Mouse (Mus musculus) adrenal gland, postnatal 14 days (tissue): ENCODE measurements around the gene Stk11. TPM values are rescaled to one million over a fixed set of nuclear protein-coding genes. Genes with fewer than 3 reads are reported as not detected.

Experiments used
- DNase-seq: peaks from one replicate; pipeline ENCODE4 v3.0.0; 2021; ENCODE audit warnings: mixed read lengths
- total RNA-seq: library from RNA; stranded (reverse); gene quantifications from 2 replicates; pipeline ENCODE4 v1.2.3, GENCODE M21; 2021

The Stk11 gene
- total RNA-seq, 1 experiment from 2014 or later = 147 TPM

DNA sequence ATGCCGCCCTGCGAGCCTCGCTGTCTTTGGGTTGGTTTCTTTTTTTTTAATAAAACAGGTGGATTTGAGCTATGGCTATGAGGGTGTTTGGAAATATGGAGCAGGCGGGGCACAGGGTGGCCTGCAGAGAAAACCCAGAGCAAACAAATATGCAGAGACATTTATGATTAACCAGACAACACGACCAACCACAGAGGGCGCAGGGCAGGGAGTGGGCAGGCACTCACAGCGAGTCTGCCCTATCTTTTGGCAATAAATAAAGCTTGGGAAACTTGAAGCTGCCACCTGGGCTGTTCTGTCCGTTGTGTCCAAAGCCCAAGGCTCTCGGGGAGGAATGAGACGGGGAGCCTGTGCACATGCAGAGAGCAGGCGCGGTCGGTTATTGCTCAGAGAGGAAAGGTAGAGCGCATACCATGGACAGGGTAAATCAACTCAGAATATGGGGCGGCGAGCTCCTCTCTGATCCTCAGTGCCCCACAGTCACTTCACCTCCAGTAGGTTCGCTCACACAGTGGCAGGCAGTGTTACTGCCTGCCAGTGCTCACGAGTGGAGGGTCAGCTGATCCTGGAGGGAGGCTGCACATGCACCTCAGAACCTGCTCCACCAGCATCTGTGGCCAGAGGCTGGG, 14.9 kb downstream of the Stk11 start:
- DNase-seq = no peak

DNA sequence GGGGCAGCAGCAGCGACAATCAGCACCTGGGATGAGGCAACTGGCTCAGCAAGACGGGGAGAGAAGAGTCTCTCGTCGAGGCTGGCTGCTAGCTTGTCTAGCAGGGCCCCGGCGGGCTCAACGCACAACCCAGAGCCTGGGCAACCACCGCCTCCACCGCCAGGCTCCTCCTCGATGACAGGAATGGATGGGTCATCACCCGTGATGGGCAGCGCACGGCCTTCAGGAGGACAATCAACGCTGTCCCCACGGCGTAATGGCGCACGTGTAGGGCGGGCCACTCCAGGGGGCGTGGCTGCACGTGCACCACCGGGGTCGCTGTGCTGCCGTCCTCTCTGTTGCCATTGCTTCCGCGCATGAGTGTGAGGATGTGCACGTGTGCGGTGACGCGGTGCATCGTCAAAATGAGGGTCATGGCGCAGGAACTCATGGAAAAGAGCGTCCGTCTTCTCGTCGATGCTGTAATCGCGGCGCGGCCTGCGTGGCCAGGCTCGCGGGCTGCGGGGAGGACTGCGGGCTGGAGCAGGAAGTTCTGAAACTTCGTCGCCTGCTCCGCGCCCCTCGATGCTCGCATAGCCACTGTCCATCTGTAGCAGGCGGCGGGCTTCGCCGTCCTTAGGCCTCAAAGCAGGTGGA, 15.8 kb downstream of the Stk11 start:
- peak; percentile 87 for DNase-seq

DNA sequence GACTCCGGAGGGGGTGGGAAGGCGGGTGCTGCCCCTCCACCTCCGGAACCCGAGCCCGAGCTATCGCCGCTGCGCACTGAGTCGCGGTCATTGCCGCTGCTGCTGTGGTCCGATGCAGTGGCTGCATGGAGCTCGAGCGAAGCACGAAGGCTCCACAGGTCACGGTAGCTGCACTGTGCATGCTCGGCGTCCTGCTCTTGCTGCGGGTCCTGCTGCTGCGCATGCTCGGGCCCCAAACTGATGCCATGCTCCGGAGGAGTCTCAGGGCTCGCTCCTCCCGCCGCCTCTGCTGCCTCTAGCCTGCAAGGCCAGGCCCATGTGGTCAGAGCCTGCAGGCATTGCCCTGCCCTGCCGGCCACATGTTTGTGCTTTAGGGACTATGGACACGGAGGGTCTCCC, 16.3 kb downstream of the Stk11 start:
- no peak for DNase-seq

DNA sequence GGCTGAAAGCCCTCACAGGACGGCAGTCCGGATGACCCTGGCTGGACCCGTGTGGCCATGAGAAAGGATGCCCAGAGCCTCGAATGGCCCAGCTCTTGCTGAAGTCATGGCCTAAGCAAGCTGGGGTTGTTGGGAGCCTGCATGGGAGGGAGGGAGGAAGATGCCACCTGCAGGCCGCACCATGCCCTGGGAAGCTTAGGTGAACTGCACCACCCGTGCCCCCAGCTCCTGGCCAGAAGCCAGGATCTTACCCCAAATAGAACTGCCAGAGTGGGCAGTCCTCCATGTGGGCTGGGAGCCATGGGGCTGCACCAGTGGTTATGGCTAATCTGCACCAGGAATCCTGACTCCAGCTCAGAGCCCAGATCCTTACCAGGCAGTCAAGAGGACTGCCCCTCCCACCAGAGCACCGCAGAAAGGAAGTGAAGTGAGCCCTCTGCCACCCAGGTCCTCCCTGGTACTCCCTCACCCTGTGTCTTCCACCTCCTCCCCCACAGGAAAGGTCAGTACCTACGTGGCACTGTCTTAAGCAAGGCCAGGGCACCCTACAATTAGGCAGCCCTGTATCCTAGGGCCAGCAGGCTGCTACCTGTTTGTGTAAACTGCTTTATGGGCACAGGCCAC, 17.7 kb downstream of the Stk11 start:
- peak; percentile 55 for DNase-seq

DNA sequence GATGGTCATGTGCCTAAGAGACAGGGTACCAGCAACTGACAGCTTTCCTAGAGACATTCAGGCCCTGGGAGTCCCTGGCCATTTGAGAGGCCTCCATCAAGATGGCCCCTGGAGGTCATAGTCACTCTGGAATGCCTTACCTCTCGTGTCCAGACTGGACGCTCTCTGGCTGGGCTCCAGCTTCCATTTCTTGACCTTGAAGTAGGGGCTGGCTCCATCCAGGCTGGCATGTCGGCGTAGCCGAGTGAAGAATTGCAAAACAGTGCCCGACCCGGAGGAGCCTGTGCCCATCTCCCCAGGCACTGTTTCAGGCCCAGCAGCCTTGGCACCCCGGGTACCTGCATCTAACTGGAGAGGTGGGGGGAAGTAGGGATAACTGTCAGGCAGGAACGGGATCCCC, 18.8 kb downstream of the Stk11 start:
- peak; percentile 72 for DNase-seq

DNA sequence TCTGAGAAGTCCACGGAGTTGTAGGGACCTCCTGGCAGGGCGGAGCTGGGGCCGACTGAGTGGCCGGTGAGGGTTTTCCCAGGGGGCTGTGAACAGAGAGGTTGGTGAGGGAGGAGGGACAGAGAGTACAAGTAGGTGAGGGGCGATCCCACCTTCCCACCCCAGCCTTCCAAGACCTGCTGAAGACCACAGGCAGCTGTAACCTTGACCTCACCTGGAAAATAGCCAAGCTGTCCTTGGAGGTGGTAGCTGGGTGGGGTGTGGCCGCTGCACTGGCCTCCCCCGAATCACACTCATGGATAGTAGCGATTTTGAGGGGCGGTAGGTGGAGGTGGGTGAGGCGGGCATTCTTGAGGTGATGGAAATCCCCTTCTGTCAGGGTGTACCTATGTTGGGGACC, 19.6 kb downstream of the Stk11 start:
- DNase-seq = no peak

DNA sequence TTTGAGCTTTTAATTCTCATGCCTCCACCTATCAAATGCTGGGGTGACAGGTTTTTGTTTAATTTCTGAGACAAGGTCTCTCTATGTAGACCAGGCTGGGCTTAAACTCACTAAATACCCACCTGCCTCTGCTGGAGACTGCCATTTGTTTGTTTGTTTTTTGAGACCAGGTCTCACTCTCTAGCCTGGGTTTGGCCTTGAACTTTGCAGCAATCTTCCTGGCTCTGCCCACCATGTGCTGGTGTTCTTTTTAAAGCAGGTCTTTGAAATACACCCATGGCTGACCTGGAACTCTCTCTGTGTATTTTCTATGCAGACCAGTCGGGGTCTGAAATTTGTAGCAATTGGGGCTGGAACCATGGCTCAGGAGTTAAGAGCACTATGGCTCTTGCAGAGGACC, 20.0 kb downstream of the Stk11 start:
- DNase-seq = no peak

DNA sequence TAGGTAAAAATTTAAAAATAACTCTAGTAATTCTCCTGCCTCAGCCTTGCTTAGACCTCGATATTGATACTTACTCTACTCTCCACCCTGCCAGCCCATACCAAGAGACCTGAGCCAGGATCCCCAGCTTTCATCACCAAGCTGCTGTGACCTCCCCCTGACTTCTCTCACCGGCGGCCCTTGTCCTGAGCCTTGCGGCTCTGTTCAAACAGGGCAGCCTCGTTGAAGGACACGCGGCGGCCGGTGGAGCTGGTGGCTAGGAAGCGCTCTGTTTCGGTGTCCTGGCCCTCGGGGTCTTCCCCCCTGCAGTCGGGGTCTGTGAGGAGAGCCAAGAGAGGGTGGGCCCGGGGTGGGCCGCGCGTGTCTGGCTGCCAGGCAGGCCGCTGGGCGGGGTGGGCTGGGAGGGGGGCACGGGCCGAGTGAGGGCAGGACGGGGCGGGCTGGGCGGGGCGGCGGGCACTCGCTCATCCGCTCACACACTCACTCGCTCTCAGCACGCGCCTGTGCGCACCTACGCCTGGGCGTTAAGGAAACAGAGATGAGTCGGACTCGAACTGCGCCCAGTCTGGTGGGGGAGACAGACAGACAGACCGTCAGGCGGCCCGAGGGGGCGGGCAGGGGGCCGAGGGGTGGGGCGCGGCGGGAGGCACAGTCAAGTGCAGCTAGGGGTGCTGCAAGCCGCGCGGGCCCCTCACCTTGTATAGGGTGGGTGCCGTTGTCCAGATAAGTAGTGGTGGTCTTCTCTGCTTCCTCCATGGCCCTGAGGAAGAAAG, 20.8 kb downstream of the Stk11 start:
- peak; percentile 48 for DNase-seq

DNA sequence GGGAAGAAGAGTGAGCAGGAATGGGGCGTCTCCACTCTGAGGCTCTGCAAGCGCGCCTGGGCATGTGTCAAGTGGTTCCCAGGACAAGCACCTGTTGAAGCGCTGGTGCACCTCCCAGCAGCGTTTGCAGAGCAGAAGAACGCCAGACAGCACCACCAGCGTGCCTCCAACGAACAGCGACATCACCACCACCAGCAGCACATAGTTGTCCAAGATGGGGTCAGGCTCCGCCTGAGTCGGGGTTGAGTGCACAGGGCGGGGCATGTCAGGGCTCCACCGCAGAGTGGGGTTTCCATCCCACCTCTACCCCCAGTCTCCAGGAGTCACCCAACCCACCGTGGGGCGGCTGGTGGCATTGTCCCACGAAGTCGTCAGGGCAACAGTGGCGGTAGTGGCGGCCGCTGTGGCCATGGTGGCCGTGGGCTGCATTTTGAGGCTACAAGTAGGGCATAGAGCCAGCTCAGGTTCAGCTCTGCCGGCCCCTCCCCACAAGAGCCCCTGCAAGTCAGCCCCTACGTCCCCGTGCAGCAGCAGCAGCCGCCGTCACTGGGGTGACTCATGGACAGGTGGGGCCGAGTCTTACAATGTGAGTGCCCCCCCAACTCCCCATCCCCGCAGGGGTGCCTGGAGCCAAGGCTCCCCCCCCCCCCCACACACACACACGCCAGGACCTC, 21.5 kb downstream of the Stk11 start:
- DNase-seq = peak; percentile 71

DNA sequence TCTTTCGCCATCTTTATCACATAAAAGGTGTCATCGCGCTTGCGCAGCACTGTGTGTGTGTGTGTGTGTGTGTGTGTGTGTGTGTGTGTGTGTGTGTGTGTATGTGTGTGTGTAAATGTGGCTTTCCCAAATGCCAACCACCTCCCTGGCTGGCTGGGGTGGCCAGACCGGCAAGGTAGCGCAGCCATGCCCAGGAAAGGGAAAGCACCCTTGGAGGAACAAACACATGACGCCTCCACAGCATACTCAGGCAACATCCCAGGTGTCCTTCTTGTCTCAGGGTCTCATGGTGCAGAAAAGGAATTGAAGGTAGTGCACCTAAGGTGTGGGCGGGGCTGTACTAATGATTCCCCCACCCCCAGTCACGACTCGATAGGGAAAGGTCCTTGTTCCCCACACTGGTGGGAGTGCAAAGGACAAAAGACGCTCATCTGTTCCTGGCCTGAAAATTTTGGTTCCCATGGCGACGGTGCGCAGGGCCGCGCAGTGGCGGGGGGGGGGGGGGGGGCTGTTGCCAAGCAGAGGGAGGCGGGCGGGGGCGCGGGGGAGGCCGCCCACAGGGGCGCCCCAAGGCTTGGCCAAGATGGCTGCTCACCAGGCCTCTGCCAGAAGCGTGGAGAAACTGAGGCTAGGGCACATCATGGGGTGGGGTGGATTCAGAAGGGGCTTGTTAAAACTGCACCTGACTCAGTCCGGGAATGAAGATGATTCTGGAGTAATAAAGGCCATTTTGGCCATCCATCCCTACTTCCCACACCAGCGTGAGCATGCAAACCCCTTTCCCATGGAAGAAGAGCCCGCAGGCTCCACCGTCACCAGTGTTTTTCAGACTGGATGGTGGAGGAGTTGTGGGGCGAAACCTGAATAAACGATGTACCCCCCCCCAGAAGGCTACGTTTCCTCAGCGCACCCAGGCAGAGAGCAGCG, 22.3 kb downstream of the Stk11 start:
- peak; percentile 56 for DNase-seq

DNA sequence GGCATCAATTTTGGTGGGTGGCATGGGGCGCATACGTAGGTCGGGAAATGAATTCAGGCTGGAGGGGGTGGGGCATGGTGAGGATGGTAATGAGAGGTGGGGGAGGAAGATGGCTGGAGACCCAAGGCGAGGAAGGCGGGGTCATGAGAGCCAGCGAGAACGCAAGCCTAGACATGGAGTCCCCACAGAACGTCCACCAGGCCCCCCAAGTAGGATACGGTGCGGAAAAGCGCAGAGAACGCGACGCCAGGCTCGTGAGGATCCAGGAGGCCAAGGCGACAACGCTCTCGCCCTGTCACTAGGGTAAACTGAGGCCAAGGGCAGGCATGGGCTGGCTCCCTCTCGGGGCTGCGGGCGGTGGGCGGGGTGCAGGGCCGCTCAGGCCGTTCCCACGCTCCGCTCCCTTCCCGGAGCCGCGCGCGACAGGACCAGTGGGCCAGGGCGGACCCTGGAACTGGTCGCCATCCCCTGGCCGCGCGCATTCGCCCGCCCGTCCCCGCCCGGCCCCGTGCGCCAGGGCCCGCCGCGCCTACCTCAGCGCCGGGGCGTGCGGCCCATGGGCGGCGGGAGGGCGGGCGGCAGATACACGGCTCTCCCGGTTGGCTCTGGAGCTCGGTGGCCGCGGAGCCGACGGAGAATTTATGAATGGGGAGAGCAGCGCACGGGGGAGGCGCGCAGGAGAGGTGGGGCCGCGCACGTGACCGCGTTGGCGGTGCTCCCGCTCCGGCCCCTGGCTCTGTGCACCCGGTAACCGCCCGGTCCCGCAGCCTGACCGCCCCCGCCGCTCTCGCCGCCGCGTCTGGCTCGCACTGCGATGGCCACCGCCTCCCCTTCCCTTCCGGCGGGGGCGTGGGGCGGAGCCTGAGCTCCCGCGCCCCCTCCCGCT, 23.2 kb downstream of the Stk11 start, which contains the start of gene Atp5d:
Gene Atp5d (plus strand): TSS at position 80 of the 886 bp plus-strand sequence.
- peak; percentile 82 for DNase-seq

DNA sequence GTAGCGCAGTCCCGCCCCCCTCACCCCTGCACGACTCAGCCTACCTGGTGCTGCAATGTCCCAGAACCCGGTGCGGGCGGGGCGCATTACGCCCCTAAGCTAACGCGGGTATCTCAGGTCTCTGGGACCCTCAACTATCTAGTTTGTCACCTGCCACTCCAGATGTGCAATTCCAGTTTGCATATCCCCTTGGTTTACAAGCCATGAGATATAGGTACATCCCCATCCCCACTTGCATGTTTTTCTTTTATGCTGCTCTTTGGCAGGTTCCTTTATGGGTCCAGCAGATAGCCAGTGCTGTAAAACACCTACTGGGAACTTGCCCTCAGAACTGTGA, 23.8 kb downstream of the Stk11 start:
- no peak for DNase-seq

DNA sequence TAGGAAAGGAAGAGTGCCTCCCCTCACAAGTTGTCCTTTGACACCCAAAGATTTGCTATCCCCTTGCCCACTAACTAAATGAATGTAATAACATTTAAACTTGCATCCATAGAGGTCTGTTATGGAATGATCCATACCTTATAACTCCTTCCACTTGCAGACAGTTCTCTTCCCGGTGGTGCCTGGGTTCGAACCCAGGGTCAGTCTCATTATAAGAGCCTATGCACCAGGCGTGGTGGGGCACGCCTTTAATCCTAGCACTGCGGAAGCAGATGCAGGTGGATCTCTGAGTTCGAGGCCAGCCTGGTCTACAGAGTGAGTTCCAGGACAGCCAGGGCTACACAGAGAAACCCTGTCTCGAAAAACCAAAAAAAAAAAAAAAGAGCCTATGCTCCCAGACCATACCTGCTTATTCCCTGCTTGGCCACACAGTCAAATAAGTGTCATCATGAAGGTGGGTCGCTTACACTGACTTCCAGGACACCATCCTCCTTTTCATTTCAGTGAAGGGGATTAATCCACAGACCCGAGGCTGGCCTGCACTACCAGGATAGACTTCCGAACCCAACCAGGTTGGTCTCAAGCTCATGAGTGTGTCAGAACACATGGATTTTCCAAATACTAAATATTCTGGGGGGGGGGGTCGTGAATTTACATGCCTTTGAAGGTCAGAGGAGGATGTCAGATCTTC, 24.5 kb downstream of the Stk11 start:
- DNase-seq = no peak

DNA sequence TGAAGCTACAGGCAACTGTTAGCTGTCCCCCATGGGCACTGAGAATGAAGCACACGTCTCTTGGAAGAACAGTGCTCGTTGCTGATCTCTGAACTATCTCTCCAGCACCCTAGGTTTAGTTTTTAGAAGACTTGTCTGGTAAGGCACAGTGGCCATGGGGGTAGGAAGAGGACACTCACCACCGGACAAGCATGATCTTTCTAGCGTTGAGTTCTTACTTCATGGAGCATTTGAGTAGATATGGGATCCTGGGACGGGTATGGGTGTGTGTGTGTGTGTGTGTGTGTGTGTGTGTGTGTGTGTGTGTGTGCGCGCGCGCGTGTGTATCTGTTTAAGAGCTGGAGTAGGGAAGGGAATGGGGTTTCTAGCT, 25.0 kb downstream of the Stk11 start, which contains the start of gene Cbarp:
Gene Cbarp (minus strand): TSS at position 170 of the 370 bp plus-strand sequence.
- no peak for DNase-seq

DNA sequence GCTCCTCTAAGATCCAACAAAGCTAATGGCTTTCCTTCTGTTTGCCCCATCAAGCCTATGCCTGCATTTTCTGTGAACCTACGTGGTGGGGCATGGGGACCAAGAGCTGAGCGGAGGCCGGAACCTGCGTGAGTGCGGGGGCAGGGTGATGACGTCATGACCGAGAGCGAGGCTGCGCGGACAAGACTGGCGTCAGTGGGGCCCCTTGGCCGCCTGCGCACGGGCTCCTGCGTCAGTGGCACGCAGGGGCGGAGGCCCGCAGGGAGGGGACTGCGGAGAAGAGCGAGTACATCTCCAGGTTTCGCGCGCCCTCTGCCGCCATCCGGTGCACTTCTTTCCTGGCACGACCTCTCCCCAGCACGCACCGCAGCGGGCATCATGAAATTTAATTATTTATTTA, 25.6 kb downstream of the Stk11 start:
- peak; percentile 98 for DNase-seq

DNA sequence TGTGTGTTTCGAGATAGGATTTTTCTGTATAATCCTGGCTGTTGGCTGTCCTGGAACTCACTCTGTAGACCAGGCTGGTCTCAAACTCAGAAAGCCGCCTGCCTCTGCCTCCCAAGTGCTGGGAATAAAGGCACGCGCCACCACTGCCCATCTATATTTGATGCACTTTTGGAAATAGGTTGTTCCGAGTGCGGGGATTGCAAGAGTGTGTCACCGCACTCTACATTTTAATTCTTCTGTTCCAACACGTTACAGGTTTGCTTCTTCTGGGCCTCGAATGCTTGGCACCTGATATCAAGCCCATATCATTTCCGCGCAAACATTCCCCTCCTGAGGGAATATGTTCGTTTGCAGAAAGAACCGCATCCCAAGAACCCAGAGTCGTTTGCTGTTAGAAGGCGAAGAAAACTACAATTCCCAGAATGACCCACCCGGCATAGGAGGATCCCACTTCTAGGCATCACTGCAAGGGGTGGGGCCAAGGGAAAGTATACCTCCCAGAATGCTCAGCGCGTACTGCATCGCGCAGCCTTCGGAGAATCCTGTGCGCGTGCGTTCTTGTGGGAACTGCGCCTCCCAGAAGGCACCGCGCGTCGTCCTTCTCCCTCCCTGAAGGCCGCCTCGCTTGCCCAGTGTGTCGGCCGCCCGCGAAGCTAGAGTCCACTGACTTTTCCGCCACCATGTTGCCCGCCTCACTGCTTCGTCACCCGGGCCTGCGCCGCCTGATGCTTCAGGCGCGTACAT, 26.4 kb downstream of the Stk11 start:
- DNase-seq = peak; percentile 97

DNA sequence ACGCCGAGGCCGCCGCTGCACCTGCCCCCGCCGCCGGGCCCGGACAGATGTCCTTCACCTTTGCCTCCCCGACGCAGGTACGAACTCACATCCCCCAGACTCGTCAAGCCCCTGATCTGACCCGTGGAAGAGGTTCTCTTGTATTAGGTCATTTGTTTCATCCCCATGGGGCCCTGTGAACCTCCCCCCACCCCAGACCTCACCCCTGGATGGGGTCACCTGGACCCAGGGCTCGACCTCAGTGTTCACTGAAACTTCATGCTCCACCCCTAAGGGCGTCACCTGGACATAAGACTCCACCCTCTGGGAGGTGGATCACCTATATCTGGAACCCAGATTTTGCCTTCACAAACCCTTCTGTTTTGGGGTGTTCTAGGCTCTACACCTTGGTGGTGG, 26.9 kb downstream of the Stk11 start:
- peak; percentile 62 for DNase-seq

DNA sequence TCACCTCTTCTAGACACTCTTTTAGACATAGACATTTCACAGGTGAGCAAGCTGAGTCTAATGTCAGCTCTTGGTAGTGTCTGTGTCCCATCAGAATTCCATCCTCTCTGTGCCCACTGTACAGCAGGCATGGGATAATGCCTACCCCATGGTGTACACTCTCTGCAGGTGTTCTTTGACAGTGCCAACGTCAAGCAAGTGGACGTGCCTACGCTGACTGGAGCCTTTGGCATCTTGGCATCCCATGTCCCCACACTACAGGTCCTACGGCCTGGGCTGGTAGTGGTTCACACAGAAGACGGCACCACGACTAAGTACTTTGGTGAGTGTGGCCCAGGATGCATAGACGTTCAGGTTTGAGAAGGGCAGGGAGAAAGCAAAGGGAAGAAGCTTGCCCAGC, 28.1 kb downstream of the Stk11 start:
- DNase-seq = no peak

DNA sequence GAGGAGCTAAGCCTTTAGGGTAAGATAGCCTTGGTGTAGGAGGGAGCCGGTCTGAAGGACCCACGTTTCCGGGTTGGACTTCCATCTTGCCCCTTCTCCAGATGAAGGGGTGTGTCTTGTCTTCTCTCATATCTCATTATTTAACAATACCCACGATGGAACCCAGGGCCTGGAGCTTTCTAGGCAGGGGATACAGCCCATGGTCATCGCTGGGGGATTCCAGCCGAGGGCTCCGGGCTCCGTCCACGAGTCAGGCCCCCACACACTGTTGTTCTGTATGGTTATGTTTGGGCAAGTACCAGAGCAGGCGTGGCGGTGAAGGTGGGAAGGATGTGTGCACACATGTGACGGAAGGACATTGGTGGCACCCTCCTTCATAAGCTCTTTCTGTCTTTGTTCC, 28.6 kb downstream of the Stk11 start:
- no peak for DNase-seq
